Mouse (Mus musculus): ENCODE measurements around the gene 4931409K22Rik. TPM values are rescaled to one million over a fixed set of nuclear protein-coding genes. Genes with fewer than 3 reads are reported as not detected.

Gene 4931409K22Rik
- 0.20 TPM in 1 of 2 replicates, not detected in the other for polyA plus RNA-seq (2014; fragmentation: Nextera tagmentation; extraction: Ambion mirVana)

DNA sequence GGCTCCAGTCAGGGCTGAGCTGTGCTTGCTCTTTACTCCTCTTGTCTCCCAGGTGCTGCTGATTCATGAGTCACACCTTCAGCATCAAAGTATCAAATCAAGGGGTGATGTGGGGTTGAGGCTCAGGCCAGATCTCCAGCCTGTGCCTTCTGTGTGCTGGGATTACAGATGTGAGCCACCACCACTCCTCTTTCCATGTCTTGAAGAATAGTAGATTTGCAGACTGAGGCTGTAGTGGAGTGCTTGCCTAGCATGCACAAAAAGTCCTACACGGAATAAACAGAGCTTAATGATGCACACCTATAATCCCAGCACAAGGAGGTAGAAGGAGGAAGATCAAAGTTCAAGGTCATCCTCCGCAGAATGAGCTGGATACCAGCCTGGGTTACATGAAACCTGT is at the start of gene 4931409K22Rik:
4931409K22Rik (minus strand) TSS at position 101 of the 400 bp plus-strand sequence.
- no peaks in the 10 kb centered on the region for H3K36me3 ChIP-seq (ENCODE audit: control insufficient read depth, insufficient read depth, low read length)
- no peaks in the 10 kb centered on the region for H3K9me3 ChIP-seq (ENCODE audit: control insufficient read depth, low read length)
- no peak within 1 kb of the TSS for H3K9ac ChIP-seq (ENCODE audit: low read length)
- no peak within 1 kb of the TSS for H3K4me2 ChIP-seq (ENCODE audit: low read depth, low read length, severe bottlenecking)
- ATAC-seq (replicated peaks; ENCODE audit: low FRiP score): no peak
- no peak within 1 kb of the TSS for H3K27ac ChIP-seq (ENCODE audit: low read depth, low read length)
- no peaks in the 10 kb centered on the region for H3K4me1 ChIP-seq (replicated peaks; ENCODE audit: control insufficient read depth, insufficient read depth, low read length)
- no peaks in the 10 kb centered on the region for H3K27me3 ChIP-seq (ENCODE audit: control insufficient read depth, insufficient read depth, low read length)
- H3K4me3 ChIP-seq (ENCODE audit: low read depth, low read length): no peak within 1 kb of the TSS
- no peak for DNase-seq (ENCODE audit: low spot score)
- WGBS: 77% methylated on average over 2 of the region's 2 CpGs

DNA sequence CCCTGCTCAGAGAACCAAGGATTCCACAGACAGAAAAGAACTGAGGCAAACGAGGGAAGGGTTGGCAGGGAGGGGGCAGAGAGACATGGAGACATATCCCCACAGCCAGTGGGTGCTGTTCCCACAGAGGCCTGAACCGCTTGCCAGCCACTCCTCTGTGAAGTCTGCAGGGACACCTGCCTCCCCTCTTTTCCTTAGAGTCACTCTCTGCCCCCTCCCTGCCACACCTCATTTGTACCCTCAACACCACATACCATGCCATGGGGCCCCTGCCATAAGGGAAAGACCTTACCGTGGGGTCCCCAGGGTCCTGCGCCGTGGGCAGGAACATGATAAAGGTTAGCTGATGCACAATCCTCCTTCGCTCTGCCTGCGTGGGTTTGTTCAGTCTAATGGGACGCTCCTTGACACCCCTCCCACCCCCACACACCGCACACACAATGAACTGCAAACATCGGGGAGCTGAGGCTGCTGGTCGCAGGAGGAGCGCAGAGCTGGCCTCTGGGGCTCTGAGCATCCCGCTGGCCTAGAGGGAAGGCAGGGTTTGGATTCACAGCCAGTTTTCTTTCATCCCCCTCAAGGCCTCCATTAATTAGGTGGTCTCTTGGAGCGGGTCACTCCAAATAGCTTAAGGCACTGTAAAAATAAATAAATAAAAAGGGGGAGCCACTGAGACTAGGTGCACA is 49.5 kb upstream of the 4931409K22Rik start:
- DNase-seq (ENCODE audit: low spot score) (peak; percentile 58), ATAC-seq (replicated peaks; ENCODE audit: low FRiP score) (no peak)
- Histone ChIP-seq H3K9me3 (ENCODE audit: control insufficient read depth, low read length) (no peaks in the 10 kb centered on the region), H3K9ac (ENCODE audit: low read length) (peak overlapping the region; percentile 86), H3K4me2 (ENCODE audit: low read depth, low read length, severe bottlenecking) (peak overlapping the region; percentile 71), H3K4me1 (replicated peaks; ENCODE audit: control insufficient read depth, insufficient read depth, low read length) (peaks cover 45% of the 10 kb centered on the region), H3K27ac (ENCODE audit: low read depth, low read length) (peak overlapping the region; percentile 98), H3K4me3 (ENCODE audit: low read depth, low read length) (peak overlapping the region; percentile 51), H3K36me3 (ENCODE audit: control insufficient read depth, insufficient read depth, low read length) (no peaks in the 10 kb centered on the region), H3K27me3 (ENCODE audit: control insufficient read depth, insufficient read depth, low read length) (no peaks in the 10 kb centered on the region)
- WGBS: 16% methylated on average over 14 of the region's 14 CpGs

DNA sequence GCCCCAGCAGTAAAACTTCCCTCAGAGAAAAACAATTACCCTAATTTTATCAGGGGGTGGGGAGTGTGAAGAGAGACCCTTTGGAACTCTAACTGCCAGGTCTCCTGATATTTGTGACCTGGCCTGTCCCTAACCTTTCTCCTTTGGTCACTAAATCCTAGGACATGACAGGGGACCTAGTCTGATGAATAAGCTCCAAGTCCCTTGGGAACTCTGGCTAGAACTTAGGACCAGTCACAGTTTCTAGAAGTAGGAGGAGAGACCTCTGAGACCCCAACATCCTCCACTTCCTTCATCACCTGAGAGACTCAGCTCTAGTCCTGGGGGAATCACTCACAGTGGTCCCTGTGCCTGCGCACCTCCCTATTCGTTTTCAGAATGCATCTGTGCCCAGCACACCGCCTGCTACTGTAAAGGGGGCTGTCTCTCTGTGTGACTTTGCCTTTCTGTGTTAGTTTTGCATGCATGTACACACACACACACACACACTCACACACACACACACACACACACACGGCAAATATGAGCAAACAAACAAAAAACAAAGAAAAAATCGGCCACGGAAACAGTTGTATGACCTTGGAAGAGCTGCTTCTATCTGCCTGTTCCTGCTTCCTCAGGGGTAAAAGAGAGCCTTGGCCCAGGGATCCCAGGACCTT is 48.8 kb upstream of the 4931409K22Rik start:
- peaks cover 52% of the 10 kb centered on the region for H3K4me1 ChIP-seq (replicated peaks; ENCODE audit: control insufficient read depth, insufficient read depth, low read length)
- no peak for ATAC-seq (replicated peaks; ENCODE audit: low FRiP score)
- H3K27ac ChIP-seq (ENCODE audit: low read depth, low read length): peak overlapping the region; percentile 98
- H3K4me3 ChIP-seq (ENCODE audit: low read depth, low read length): peak overlapping the region; percentile 51
- H3K4me2 ChIP-seq (ENCODE audit: low read depth, low read length, severe bottlenecking): peak overlapping the region; percentile 71
- H3K27me3 ChIP-seq (ENCODE audit: control insufficient read depth, insufficient read depth, low read length): no peaks in the 10 kb centered on the region
- no peaks in the 10 kb centered on the region for H3K9me3 ChIP-seq (ENCODE audit: control insufficient read depth, low read length)
- DNase-seq (ENCODE audit: low spot score): no peak
- no peaks in the 10 kb centered on the region for H3K36me3 ChIP-seq (ENCODE audit: control insufficient read depth, insufficient read depth, low read length)
- peak overlapping the region; percentile 86 for H3K9ac ChIP-seq (ENCODE audit: low read length)
- 10% methylated on average over 6 of the region's 6 CpGs for WGBS

DNA sequence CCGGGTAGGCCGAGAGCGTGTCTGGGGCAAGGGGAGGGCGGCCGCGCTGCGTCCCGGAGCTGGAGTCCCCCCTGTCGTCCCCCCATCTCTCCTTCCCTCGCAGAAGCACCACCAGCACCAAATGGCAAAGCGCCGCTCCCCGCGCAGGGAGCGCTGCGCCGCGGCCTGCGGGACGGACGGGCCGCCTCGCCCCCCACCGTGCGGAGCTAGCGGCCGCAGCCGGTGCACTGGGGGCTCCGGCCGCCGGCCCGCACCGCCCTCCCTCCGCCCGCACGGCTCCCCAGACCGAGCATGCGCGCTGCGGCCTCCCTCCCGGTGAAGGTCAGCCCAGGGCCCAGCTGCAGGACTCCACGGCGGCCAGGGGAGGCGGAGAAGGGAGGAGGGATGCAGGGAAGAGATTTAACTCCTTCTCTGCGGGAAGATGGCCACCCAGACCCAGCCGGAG is 48.1 kb upstream of the 4931409K22Rik start:
- Histone ChIP-seq H3K4me1 (replicated peaks; ENCODE audit: control insufficient read depth, insufficient read depth, low read length) (peaks cover 54% of the 10 kb centered on the region), H3K9ac (ENCODE audit: low read length) (peak overlapping the region; percentile 86), H3K4me2 (ENCODE audit: low read depth, low read length, severe bottlenecking) (peak overlapping the region; percentile 71), H3K36me3 (ENCODE audit: control insufficient read depth, insufficient read depth, low read length) (no peaks in the 10 kb centered on the region), H3K4me3 (ENCODE audit: low read depth, low read length) (peak overlapping the region; percentile 51), H3K27ac (ENCODE audit: low read depth, low read length) (peak overlapping the region; percentile 98), H3K9me3 (ENCODE audit: control insufficient read depth, low read length) (no peaks in the 10 kb centered on the region), H3K27me3 (ENCODE audit: control insufficient read depth, insufficient read depth, low read length) (no peaks in the 10 kb centered on the region)
- DNase-seq (ENCODE audit: low spot score): peak; percentile 95
- under 1% methylated on average over 45 of the region's 46 CpGs for WGBS
- peak; percentile 76 for ATAC-seq (replicated peaks; ENCODE audit: low FRiP score)

DNA sequence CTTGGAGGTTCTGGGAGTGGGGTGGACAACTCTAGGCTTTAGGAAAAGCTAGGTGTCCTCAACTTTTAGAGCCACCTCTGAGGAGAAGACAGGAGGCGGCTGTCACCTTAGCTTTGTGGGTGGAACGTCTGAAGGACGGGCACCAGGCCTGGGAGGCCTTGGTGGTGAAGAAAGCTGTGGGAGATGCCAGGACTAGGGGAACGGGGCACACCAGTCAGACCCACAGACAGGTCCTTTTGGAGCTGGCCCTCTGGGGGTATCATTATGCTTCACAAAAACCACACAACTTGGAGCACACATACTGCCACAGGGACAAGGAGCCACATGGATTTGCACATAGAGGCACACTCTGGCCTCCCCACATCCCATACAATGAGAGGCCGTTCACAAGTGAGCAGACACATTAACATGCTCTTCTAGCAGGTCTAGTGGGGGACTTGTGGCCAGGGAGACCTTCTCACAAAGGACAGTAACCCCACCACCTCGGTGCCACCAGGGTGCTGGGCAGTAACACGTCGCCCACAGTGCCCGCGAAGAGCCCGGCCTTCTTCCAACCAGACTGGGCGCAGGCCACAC is 47.6 kb upstream of the 4931409K22Rik start:
- peak overlapping the region; percentile 71 for H3K4me2 ChIP-seq (ENCODE audit: low read depth, low read length, severe bottlenecking)
- no peaks in the 10 kb centered on the region for H3K36me3 ChIP-seq (ENCODE audit: control insufficient read depth, insufficient read depth, low read length)
- no peak for DNase-seq (ENCODE audit: low spot score)
- 19% methylated on average over 12 of the region's 12 CpGs for WGBS
- no peaks in the 10 kb centered on the region for H3K27me3 ChIP-seq (ENCODE audit: control insufficient read depth, insufficient read depth, low read length)
- no peak; the same call in 1 of the 2 replicates for ATAC-seq (replicated peaks; ENCODE audit: low FRiP score)
- H3K9me3 ChIP-seq (ENCODE audit: control insufficient read depth, low read length): no peaks in the 10 kb centered on the region
- H3K4me1 ChIP-seq (replicated peaks; ENCODE audit: control insufficient read depth, insufficient read depth, low read length): peaks cover 58% of the 10 kb centered on the region
- peak overlapping the region; percentile 51 for H3K4me3 ChIP-seq (ENCODE audit: low read depth, low read length)
- peak overlapping the region; percentile 98 for H3K27ac ChIP-seq (ENCODE audit: low read depth, low read length)
- H3K9ac ChIP-seq (ENCODE audit: low read length): peak overlapping the region; percentile 86

DNA sequence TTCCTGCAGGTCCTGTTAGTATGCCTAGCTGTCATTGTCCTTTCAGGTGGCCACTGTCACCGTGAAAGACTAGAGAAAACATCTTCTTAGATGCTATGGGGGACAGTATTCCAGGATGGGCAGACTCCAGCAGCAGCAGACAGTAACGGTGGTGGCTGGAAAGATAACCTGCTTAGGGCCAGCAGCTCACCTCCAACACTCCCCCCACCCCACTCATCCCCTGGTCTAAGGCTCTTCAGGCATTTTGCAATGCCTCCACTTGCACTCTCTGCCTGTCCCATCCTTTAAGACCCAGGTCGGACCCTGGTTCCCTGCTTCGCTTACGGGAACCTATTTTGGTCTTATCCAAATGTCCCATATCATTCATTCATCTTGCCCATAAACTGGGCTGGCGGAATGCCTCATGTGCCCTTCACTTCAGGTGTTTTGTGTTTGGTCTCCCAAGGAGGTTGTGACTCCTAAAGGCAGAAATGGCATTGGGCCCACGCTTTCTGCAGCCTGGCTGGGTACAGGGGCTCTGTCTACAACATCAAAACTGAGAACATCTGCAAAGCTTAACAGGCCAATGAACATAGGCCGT is 46.9 kb upstream of the 4931409K22Rik start:
- DNase-seq (ENCODE audit: low spot score): no peak
- ATAC-seq (replicated peaks; ENCODE audit: low FRiP score): no peak
- Histone ChIP-seq H3K4me1 (replicated peaks; ENCODE audit: control insufficient read depth, insufficient read depth, low read length) (peaks cover 65% of the 10 kb centered on the region), H3K27me3 (ENCODE audit: control insufficient read depth, insufficient read depth, low read length) (no peaks in the 10 kb centered on the region), H3K9me3 (ENCODE audit: control insufficient read depth, low read length) (no peaks in the 10 kb centered on the region), H3K4me3 (ENCODE audit: low read depth, low read length) (no peak overlapping the region), H3K27ac (ENCODE audit: low read depth, low read length) (peak overlapping the region; percentile 98), H3K4me2 (ENCODE audit: low read depth, low read length, severe bottlenecking) (peak overlapping the region; percentile 94), H3K9ac (ENCODE audit: low read length) (peak overlapping the region; percentile 86), H3K36me3 (ENCODE audit: control insufficient read depth, insufficient read depth, low read length) (no peaks in the 10 kb centered on the region)
- 59% methylated on average over 8 of the region's 8 CpGs for WGBS

DNA sequence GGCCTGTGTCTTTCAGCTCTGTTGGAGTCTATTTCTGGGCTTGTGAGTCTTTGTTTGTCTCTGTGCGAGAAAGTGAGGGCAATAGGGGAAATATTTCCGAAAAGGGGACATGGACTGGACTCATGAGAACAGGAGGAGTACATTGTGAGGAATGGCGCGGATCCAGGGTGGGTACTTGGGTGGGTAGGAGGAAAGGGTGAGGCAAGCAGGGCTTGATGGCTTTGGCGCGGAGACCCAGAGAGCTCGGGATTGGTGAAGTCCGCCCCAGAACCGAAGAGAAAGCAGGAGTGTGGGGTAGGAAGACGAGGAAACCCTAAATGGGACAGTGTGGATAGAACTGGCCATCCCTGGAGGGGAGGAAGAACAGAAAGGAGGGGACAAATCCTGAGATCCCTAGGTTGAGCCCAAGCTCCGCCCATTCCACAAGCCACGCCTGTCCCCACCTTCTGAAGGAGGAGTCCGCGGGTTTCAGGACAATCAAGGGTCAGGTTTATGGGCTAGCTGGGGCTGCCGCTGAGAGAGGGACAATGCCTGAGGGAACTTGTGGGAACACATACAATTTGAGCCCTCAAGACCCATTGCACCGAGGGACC is 46.2 kb upstream of the 4931409K22Rik start:
- Histone ChIP-seq H3K4me3 (ENCODE audit: low read depth, low read length) (peak overlapping the region; percentile 67), H3K27ac (ENCODE audit: low read depth, low read length) (peak overlapping the region; percentile 98), H3K4me2 (ENCODE audit: low read depth, low read length, severe bottlenecking) (peak overlapping the region; percentile 94), H3K27me3 (ENCODE audit: control insufficient read depth, insufficient read depth, low read length) (no peaks in the 10 kb centered on the region), H3K4me1 (replicated peaks; ENCODE audit: control insufficient read depth, insufficient read depth, low read length) (peaks cover 72% of the 10 kb centered on the region), H3K36me3 (ENCODE audit: control insufficient read depth, insufficient read depth, low read length) (no peaks in the 10 kb centered on the region), H3K9me3 (ENCODE audit: control insufficient read depth, low read length) (no peaks in the 10 kb centered on the region), H3K9ac (ENCODE audit: low read length) (peak overlapping the region; percentile 84)
- 1% methylated on average over 16 of the region's 16 CpGs for WGBS
- ATAC-seq (replicated peaks; ENCODE audit: low FRiP score): peak; percentile 32
- peak; percentile 88 for DNase-seq (ENCODE audit: low spot score)
